Mouse (Mus musculus) gastrocnemius, adult 8-10 months (tissue): ENCODE data around the gene Cbs. TPM values are rescaled to one million over a fixed set of nuclear protein-coding genes. Genes with fewer than 3 reads are reported as not detected.
A peak's percentile ranks its signal among the peaks of the same experiment; 100 is the strongest.

Experiments
- DNase-seq, 2 experiments: peaks; one replicate each; pipeline ENCODE4 v3.0.0; 2022; ENCODE audit warnings: low spot score in 2 of 2
- total RNA-seq, 4 experiments: library from RNA; stranded (reverse); gene quantifications; 2 replicates each; pipeline ENCODE4 v1.2.4; 2022

The Cbs gene
- 1 to 10 TPM in 1 of 4 experiments, under 1 TPM in 3; 0.31 to 1.4 (median 0.76) TPM for total RNA-seq

- peak; percentile 50 to 67 for DNase-seq
Measured at GRCm38 (mm10) chr17:31636942-31637811, at the start of gene Cbs. Gene Cbs, minus strand, starts transcription at chr17:31637238.

GRCm38 (mm10) chr17:31686225-31686564, 49.2 kb upstream of the Cbs start:
- no peak for DNase-seq

GRCm38 (mm10) chr17:31685514-31686224, 48.6 kb upstream of the Cbs start:
- DNase-seq: peak; percentile 69 to 79

- no peak for DNase-seq
Measured at GRCm38 (mm10) chr17:31680450-31680849, 43.4 kb upstream of the Cbs start.

- DNase-seq: no peak
Measured at GRCm38 (mm10) chr17:31677507-31677906, 40.5 kb upstream of the Cbs start, which contains the start of gene Cryaa. Gene Cryaa, plus strand, starts transcription at chr17:31677807.

- no peak for DNase-seq
Measured at GRCm38 (mm10) chr17:31674426-31674825, 37.4 kb upstream of the Cbs start.

GRCm38 (mm10) chr17:31672279-31672678, 35.2 kb upstream of the Cbs start:
- no peak for DNase-seq

GRCm38 (mm10) chr17:31671698-31672097, 34.7 kb upstream of the Cbs start:
- no peak for DNase-seq

GRCm38 (mm10) chr17:31670163-31670562, 33.1 kb upstream of the Cbs start:
- DNase-seq: no peak

GRCm38 (mm10) chr17:31668306-31668705, 31.3 kb upstream of the Cbs start:
- DNase-seq: no peak

- peak; percentile 39 to 73 for DNase-seq
Measured at GRCm38 (mm10) chr17:31664760-31665159, 27.7 kb upstream of the Cbs start.

GRCm38 (mm10) chr17:31662855-31663254, 25.8 kb upstream of the Cbs start:
- no peak for DNase-seq

GRCm38 (mm10) chr17:31660661-31661250, 23.7 kb upstream of the Cbs start:
- no peak for DNase-seq

- DNase-seq: peak; percentile 98
Measured at GRCm38 (mm10) chr17:31658468-31659185, 21.6 kb upstream of the Cbs start, which contains the start of gene U2af1. Gene U2af1, minus strand, starts transcription at chr17:31658892.

- DNase-seq: no peak
Measured at GRCm38 (mm10) chr17:31658136-31658467, 21.1 kb upstream of the Cbs start.

GRCm38 (mm10) chr17:31657141-31657983, 20.3 kb upstream of the Cbs start:
- no peak for DNase-seq

- no peak for DNase-seq
Measured at GRCm38 (mm10) chr17:31656682-31657081, 19.6 kb upstream of the Cbs start.

GRCm38 (mm10) chr17:31655366-31655765, 18.3 kb upstream of the Cbs start:
- no peak for DNase-seq

- no peak for DNase-seq
Measured at GRCm38 (mm10) chr17:31653277-31653676, 16.2 kb upstream of the Cbs start.

GRCm38 (mm10) chr17:31652152-31652551, 15.1 kb upstream of the Cbs start:
- no peak for DNase-seq
